Mouse (Mus musculus): ENCODE results near the gene Nek7.

DNA sequence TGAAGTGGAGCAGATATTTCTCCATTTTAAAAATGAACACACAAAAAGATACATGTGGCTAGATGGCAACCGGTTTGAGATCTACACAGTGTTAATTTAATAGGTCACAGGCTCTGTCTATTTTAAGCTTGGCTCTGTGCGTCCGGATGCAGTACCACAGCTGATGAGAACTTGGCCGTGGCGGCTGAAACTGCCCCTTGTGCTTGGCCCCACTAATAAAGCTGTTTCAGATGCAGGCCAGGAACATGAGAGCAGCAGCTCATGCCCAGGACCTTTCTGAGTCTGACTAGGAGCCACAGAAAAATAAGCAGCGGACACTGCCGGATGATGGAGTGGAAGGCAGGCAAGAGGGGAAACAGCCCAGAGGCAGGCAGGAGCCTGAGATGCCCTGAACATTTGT, 43.1 kb downstream of the Nek7 start:
- TF ChIP-seq CTCF (IDR thresholded peaks at IDR 0.05; ENCODE audit: borderline replicate concordance, insufficient read depth, low read depth, low read length) (no peak), POLR2A (IDR thresholded peaks at IDR 0.05; ENCODE audit: borderline replicate concordance, insufficient read depth, low read length) (no peak)
